Mouse (Mus musculus): ENCODE measurements around the gene Rars2. TPM values are rescaled to one million over a fixed set of nuclear protein-coding genes. Genes with fewer than 3 reads are reported as not detected.

Gene Rars2
- polyA plus RNA-seq, 1 experiment from 2014 or later = 49.0 TPM

DNA sequence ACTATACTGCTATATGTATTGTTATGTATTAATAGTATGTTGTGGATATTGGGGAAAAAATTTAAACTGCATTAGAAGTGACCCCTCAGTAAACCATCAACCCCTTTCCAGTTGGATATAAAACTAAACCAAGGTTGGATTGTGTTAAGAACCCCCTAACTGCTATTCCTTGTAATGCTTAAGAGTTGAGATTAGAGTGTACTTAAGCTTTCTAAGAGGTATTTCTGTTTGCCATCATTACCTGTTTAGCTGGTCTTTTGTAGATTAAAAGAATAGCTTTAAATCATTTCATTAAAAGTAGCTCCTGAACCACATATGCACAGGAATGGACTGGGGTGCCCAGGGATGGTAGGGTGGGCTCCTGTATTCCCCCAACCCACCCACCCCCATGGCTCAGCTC is 30.0 kb downstream of the Rars2 start:
- H3K27me3 ChIP-seq = no peaks in the 10 kb centered on the region
- H3K4me1 ChIP-seq (replicated peaks) = no peaks in the 10 kb centered on the region
- no peak overlapping the region for H3K9ac ChIP-seq
- no peak for ATAC-seq (replicated peaks; ENCODE audit: insufficient number of reproducible peaks, insufficient read depth, low FRiP score, low read depth)
- peaks cover 54% of the 10 kb centered on the region for H3K36me3 ChIP-seq
- no peak overlapping the region for H3K4me2 ChIP-seq
- H3K4me3 ChIP-seq = no peak overlapping the region
- no peaks in the 10 kb centered on the region for H3K9me3 ChIP-seq (replicated peaks)
- no peak overlapping the region for H3K27ac ChIP-seq

DNA sequence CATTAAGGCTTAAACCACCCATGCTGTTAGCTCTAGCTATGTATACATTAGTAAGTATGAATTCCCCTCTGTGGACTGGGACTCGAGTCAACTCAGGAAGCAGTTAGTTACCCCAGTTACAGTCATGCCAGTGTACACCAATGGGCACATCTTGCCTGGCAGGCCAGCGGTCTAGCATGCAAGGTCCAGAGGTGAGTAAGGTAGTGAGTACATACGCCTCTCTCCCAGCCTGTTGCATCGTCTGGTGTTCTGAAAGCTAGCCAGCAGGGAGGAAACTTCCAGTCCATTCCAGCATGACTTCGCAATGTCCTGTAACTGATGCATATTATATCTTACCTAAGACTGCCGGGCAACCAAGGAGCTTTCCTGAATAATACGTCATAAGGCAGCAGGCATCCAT is 38.4 kb downstream of the Rars2 start:
- Histone ChIP-seq H3K4me3 (no peak overlapping the region), H3K9ac (no peak overlapping the region), H3K4me2 (no peak overlapping the region), H3K36me3 (peaks cover 53% of the 10 kb centered on the region), H3K27ac (no peak overlapping the region), H3K27me3 (no peaks in the 10 kb centered on the region), H3K4me1 (replicated peaks) (no peaks in the 10 kb centered on the region), H3K9me3 (replicated peaks) (no peaks in the 10 kb centered on the region)
- 86% methylated on average over 7 of the region's 7 CpGs for WGBS
- no peak for ATAC-seq (replicated peaks; ENCODE audit: insufficient number of reproducible peaks, insufficient read depth, low FRiP score, low read depth)

DNA sequence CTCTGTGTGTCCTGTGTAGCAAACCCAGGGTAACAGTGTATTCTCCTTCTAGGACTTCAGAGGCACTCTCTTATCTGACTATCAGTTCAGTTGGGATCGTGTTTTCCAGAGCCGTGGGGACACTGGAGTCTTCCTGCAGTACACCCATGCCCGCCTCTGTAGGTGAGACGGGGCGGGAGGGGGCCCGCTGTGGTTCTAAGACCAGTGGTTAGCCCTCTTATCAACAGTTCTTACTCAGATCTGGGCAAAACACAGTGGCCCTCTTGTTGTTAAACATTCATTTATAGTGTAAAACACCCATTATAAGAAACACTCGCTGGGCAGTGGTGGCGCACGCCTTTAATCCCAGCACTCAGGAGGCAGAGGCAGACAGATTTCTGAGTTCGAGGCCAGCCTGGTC is 41.3 kb downstream of the Rars2 start:
- no peaks in the 10 kb centered on the region for H3K9me3 ChIP-seq (replicated peaks)
- no peak overlapping the region for H3K9ac ChIP-seq
- 89% methylated on average over 10 of the region's 10 CpGs for WGBS
- no peak overlapping the region for H3K4me2 ChIP-seq
- no peak for ATAC-seq (replicated peaks; ENCODE audit: insufficient number of reproducible peaks, insufficient read depth, low FRiP score, low read depth)
- peaks cover 72% of the 10 kb centered on the region for H3K36me3 ChIP-seq
- no peak overlapping the region for H3K4me3 ChIP-seq
- no peaks in the 10 kb centered on the region for H3K27me3 ChIP-seq
- H3K27ac ChIP-seq = no peak overlapping the region
- H3K4me1 ChIP-seq (replicated peaks) = no peaks in the 10 kb centered on the region

DNA sequence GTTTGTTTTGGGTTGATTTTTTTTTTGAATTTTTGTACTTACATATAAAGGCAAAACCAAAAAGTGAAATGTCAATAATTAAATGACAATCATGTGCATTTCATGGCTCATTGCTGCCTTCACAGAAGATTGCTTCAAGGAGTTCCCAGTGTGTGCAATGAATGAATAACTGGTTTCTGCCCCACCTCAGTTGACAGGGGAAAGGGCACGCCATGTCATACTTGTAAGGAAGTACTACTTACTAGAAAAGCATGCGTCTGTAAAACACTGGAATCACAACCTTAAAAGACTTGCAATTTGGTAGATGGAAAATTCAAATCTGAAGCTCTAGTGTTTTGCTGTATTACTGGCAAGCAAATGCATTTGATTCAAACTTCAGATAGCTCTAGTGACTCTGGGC is 44.3 kb downstream of the Rars2 start:
- no peak overlapping the region for H3K4me3 ChIP-seq
- peaks cover 81% of the 10 kb centered on the region for H3K36me3 ChIP-seq
- no peak overlapping the region for H3K4me2 ChIP-seq
- WGBS = 89% methylated on average over 2 of the region's 2 CpGs
- H3K27ac ChIP-seq = no peak overlapping the region
- no peaks in the 10 kb centered on the region for H3K9me3 ChIP-seq (replicated peaks)
- no peak overlapping the region for H3K9ac ChIP-seq
- no peaks in the 10 kb centered on the region for H3K4me1 ChIP-seq (replicated peaks)
- H3K27me3 ChIP-seq = no peaks in the 10 kb centered on the region
- ATAC-seq (replicated peaks; ENCODE audit: insufficient number of reproducible peaks, insufficient read depth, low FRiP score, low read depth) = no peak

DNA sequence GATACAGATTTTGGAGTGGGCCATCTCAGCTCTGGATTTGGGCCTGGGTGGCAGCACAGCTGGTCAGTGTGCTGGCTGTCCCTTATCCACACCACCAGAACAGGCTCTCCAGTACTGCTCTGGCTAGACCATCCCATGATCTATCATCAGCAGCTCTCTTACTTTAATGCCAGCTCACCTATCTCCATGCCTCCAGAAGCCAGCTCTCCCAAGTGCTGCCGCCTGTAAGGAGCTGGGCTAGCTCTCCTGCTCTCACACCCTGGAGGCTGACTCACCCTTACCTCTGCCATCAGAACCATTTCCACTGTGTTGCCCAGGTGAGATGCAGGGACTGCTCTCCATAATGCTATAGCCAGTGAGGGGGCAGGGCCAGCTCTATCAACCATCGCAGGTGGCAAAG is 46.8 kb downstream of the Rars2 start:
- Histone ChIP-seq H3K27me3 (no peaks in the 10 kb centered on the region), H3K4me2 (no peak overlapping the region), H3K27ac (no peak overlapping the region), H3K9ac (no peak overlapping the region), H3K4me1 (replicated peaks) (no peaks in the 10 kb centered on the region), H3K9me3 (replicated peaks) (no peaks in the 10 kb centered on the region), H3K4me3 (no peak overlapping the region), H3K36me3 (peaks cover 78% of the 10 kb centered on the region)
- no peak for ATAC-seq (replicated peaks; ENCODE audit: insufficient number of reproducible peaks, insufficient read depth, low FRiP score, low read depth)
- WGBS = 91% methylated on average over 2 of the region's 2 CpGs

DNA sequence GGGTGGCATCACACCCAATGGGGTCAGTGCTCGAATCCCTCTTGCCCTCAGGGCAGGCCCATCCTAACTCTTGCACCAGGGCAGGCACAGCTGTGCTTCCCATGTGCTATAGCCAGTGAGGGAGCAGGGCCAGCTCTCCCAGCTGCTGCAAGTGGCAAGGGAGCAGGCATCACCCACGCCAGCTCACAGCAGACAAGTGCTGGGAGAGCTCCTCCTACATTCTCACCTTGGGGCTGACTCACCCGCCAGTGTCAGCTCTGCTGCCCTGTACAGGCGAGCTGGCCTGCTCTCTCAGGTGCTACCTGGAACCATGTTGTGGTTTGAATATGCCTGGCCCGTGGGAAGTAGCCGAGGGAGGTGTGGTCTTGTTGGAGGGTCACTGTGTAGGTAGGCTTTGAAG is 47.2 kb downstream of the Rars2 start:
- H3K36me3 ChIP-seq = peaks cover 76% of the 10 kb centered on the region
- H3K9me3 ChIP-seq (replicated peaks) = no peaks in the 10 kb centered on the region
- ATAC-seq (replicated peaks; ENCODE audit: insufficient number of reproducible peaks, insufficient read depth, low FRiP score, low read depth) = no peak
- no peak overlapping the region for H3K4me3 ChIP-seq
- no peaks in the 10 kb centered on the region for H3K27me3 ChIP-seq
- no peak overlapping the region for H3K4me2 ChIP-seq
- WGBS = 78% methylated on average over 6 of the region's 6 CpGs
- H3K4me1 ChIP-seq (replicated peaks) = no peaks in the 10 kb centered on the region
- H3K27ac ChIP-seq = no peak overlapping the region
- no peak overlapping the region for H3K9ac ChIP-seq

DNA sequence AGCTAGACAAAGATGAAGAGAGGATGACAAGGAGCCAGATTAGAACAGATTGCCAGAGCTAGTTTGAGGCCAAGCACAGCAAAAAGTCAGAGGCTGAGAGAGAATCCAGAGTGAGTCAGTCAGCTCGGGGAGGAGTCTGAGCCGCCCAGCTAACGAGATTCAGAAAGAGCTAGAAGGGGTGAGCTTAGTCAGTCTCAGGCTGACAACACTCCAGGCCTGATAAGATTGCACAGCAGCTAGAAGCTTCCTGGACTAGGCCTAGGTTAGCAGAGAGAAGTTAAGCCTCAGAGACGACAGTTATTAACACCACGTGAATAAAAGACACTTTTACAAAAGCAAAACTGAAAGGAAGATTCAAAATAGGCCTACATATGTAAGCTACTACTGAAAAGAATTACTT is 53.2 kb downstream of the Rars2 start:
- no peak overlapping the region for H3K27ac ChIP-seq
- H3K9me3 ChIP-seq (replicated peaks) = no peaks in the 10 kb centered on the region
- H3K4me2 ChIP-seq = no peak overlapping the region
- H3K4me1 ChIP-seq (replicated peaks) = no peaks in the 10 kb centered on the region
- no peak overlapping the region for H3K4me3 ChIP-seq
- no peak for ATAC-seq (replicated peaks; ENCODE audit: insufficient number of reproducible peaks, insufficient read depth, low FRiP score, low read depth)
- 71% methylated on average over 5 of the region's 5 CpGs for WGBS
- H3K9ac ChIP-seq = no peak overlapping the region
- H3K36me3 ChIP-seq = peaks cover 49% of the 10 kb centered on the region
- no peaks in the 10 kb centered on the region for H3K27me3 ChIP-seq

DNA sequence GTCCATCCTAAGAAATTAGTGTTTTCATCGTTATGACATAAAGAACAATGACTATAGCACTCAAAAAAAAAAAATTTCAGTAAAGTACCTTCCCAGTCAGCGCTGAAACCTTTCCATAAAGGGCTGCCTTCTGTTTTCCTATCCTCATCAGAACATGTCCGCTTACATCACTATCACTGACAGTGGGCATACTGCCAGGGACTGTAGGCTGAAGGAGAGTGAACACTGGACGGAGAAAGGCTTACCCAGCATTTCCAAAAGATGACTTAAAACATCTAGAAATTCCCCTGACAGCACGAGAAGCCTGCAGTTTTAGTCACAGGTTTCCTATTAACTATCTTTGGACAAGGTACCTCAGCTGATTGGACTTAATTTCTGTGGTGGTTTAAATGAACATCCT is 59.0 kb downstream of the Rars2 start:
- no peaks in the 10 kb centered on the region for H3K27me3 ChIP-seq
- H3K4me2 ChIP-seq = no peak overlapping the region
- no peak overlapping the region for H3K27ac ChIP-seq
- 58% methylated on average over 5 of the region's 5 CpGs for WGBS
- H3K9me3 ChIP-seq (replicated peaks) = no peaks in the 10 kb centered on the region
- H3K9ac ChIP-seq = no peak overlapping the region
- peaks cover 21% of the 10 kb centered on the region for H3K36me3 ChIP-seq
- no peak overlapping the region for H3K4me3 ChIP-seq
- ATAC-seq (replicated peaks; ENCODE audit: insufficient number of reproducible peaks, insufficient read depth, low FRiP score, low read depth) = no peak
- H3K4me1 ChIP-seq (replicated peaks) = no peaks in the 10 kb centered on the region

DNA sequence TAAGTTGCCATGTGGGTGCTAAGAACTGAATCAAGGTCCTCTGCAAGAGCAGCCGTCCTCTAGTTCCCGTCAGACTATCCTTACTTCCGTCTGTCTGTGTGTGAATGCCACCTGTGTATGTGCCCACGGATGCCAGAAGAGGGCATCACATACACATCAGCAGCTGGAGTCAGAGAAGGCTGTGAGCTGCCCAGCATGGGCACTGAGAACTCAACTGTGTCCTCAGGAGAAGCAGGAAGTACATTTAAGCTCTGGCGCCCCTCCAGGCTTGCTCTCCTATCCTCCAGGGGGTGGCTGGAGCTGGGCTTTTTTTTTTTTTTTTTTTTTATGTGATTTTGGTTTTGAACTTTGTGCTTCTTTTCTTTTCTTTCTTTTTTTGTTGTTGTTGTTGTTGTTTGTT is 65.8 kb downstream of the Rars2 start:
- Histone ChIP-seq H3K27ac (no peak overlapping the region), H3K36me3 (peaks cover 9% of the 10 kb centered on the region), H3K4me1 (replicated peaks) (no peaks in the 10 kb centered on the region), H3K9me3 (replicated peaks) (no peaks in the 10 kb centered on the region), H3K4me2 (no peak overlapping the region), H3K4me3 (no peak overlapping the region), H3K27me3 (no peaks in the 10 kb centered on the region), H3K9ac (no peak overlapping the region)
- no peak for ATAC-seq (replicated peaks; ENCODE audit: insufficient number of reproducible peaks, insufficient read depth, low FRiP score, low read depth)
- 84% methylated on average over 5 of the region's 5 CpGs for WGBS

DNA sequence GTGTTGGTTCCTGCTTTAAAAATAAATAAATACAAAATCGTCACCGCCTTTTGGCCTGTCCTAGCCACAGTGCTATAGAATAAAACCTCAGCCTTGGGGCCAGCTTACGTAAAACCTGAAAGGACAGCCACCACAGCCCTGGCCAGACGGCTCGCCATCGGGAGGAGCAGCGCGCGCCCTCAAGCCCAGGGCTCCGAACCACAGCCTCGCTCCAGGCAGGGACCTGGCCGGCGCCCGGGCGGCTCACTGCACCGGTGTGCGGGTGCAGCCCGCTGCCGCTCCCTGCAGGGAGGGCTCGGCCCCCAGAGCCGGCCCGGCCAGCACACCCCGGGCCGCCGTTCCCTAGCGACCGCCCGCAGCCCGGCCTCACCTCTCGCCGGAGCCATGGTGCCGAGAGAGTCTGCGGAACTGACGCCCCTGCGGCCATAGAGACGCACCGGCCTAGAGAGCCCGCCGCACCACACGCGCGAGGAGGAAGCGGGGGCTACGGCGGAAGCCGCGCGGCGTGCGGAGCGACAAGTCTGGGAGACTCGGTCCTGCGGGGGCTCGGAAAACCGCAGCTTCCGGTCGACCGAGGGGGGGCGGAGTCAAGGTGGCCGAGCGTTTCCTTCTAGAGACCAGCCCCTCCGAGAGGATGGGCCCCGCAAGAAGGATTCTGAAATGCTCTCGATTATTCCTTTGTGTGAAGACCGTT is 72.3 kb downstream of the Rars2 start, which contains the start of gene Slc35a1:
Gene Slc35a1, minus strand, starts transcription at position 565 of the 694 bp plus-strand sequence.
- H3K4me3 ChIP-seq = peak within 1 kb of the TSS; percentile 70
- peaks cover 5% of the 10 kb centered on the region; the same call in 1 of the 2 replicates for H3K36me3 ChIP-seq
- H3K9ac ChIP-seq = peak within 1 kb of the TSS; percentile 81
- H3K27me3 ChIP-seq = no peaks in the 10 kb centered on the region
- under 1% methylated on average over 65 of the region's 65 CpGs for WGBS
- H3K9me3 ChIP-seq (replicated peaks) = no peaks in the 10 kb centered on the region
- peak; percentile 94 for ATAC-seq (replicated peaks; ENCODE audit: insufficient number of reproducible peaks, insufficient read depth, low FRiP score, low read depth)
- H3K27ac ChIP-seq = peak within 1 kb of the TSS; percentile 90
- peak within 1 kb of the TSS; percentile 66 for H3K4me2 ChIP-seq
- H3K4me1 ChIP-seq (replicated peaks) = 0 out of 2 replicates have a peak, but pooled peaks cover 2% of the 10 kb centered on the region

DNA sequence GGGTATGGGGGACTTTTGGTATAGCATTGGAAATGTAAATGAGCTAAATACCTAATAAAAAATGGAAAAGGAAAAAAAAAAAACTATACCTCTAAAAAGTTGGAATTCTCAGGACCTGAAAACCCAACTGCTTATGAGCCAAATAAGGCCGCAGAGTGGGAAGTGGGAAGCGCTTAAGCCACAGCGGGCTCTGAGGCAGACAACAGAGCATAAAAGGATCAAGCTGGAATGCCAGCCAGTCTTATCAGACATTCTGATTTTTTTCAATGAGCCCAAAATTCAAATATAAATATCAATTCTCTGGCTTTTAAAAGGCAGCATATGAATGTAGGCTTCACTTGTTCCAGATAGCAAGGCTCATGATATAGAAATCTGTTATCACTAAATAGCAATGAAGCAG is 73.3 kb downstream of the Rars2 start:
- H3K27ac ChIP-seq = no peak overlapping the region
- peak overlapping the region; percentile 70; the same call in 1 of the 2 replicates for H3K4me3 ChIP-seq
- WGBS = 64% methylated on average over 3 of the region's 3 CpGs
- no peaks in the 10 kb centered on the region; the same call in 1 of the 2 replicates for H3K36me3 ChIP-seq
- no peaks in the 10 kb centered on the region for H3K9me3 ChIP-seq (replicated peaks)
- 0 out of 2 replicates have a peak, but pooled peaks cover 2% of the 10 kb centered on the region for H3K4me1 ChIP-seq (replicated peaks)
- no peak overlapping the region for H3K9ac ChIP-seq
- no peak for ATAC-seq (replicated peaks; ENCODE audit: insufficient number of reproducible peaks, insufficient read depth, low FRiP score, low read depth)
- H3K4me2 ChIP-seq = peak overlapping the region; percentile 66; the same call in 1 of the 2 replicates
- H3K27me3 ChIP-seq = no peaks in the 10 kb centered on the region

DNA sequence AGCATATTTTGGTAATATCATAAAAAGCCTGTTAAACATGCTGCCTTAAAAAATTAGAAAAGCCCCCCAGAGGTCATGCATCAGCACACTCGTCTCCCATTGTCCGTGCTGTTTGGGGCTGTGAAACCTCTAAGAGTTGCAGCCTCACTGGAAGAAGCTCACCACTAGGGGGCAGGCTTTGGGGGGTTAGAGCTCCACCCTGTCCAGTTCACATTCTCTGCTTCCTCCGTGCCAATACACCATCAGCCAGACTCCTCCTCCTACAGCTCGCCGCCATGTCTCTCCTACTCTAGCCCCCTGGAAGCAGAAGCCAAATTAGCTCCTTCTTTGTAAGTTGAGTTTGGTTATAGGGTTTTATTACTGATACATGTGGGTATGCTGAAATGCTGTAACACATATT is 86.8 kb downstream of the Rars2 start:
- no peak for ATAC-seq (replicated peaks; ENCODE audit: insufficient number of reproducible peaks, insufficient read depth, low FRiP score, low read depth)
- Histone ChIP-seq H3K27me3 (no peaks in the 10 kb centered on the region), H3K36me3 (no peaks in the 10 kb centered on the region), H3K4me3 (no peak overlapping the region), H3K4me1 (replicated peaks) (no peaks in the 10 kb centered on the region), H3K9ac (no peak overlapping the region), H3K9me3 (replicated peaks) (no peaks in the 10 kb centered on the region), H3K4me2 (no peak overlapping the region), H3K27ac (no peak overlapping the region)
- WGBS = 51% methylated on average over 5 of the region's 5 CpGs

All from heart, embryonic 15.5 days (tissue).